Comparison of ENCODE assay signal across 19 mouse cellular contexts in genomic region chr2:180604781-180605180, GRCm38 (mm10). TPM values are rescaled to one million over a fixed set of nuclear protein-coding genes. Genes with fewer than 3 reads are reported as not detected.
A peak's percentile ranks its signal among the peaks of the same experiment; 100 is the strongest.
DNase-seq lines count a peak whose midpoint lies in the region; ATAC-seq and TF ChIP-seq lines count a peak whose summit lies in the region.
"Had no signal": no experiment of that assay in that cellular context is flagged by ENCODE, and none has a peak within 500 bp of the region (broad histone marks: within the 10 kb centered on the region; RNA-seq: fewer than 3 reads in every experiment).

No protein-coding gene starts in this region.

- no peaks in the 10 kb centered on the region for H3K9me3 ChIP-seq in hindbrain, embryonic 10.5 days
- no peaks in the 10 kb centered on the region for H3K9me3 ChIP-seq in hindbrain, embryonic 16.5 days (ENCODE audit: control insufficient read depth, low read length)
- H3K9me3 ChIP-seq in midbrain, postnatal 0 days (ENCODE audit: low read length) = no peaks in the 10 kb centered on the region
- no peaks in the 10 kb centered on the region for H3K9me3 ChIP-seq in midbrain, embryonic 15.5 days
- no peaks in the 10 kb centered on the region for H3K9me3 ChIP-seq in intestine, postnatal 0 days (ENCODE audit: control insufficient read depth)
- H3K9me3 ChIP-seq: midbrain, embryonic 10.5 days had no signal

- TF ChIP-seq CTCF in midbrain, postnatal 0 days (IDR thresholded peaks at IDR 0.05) = no peak; the same call in 1 of the 2 replicates
- peak; percentile 19; the same call in 1 of the 2 replicates for TF ChIP-seq CTCF in intestine, postnatal 0 days (IDR thresholded peaks at IDR 0.05; ENCODE audit: low read depth)

- 64% methylated on average over 6 of the region's 6 CpGs for WGBS in hindbrain, embryonic 10.5 days
- WGBS in hindbrain, embryonic 16.5 days = 47% methylated on average over 6 of the region's 6 CpGs
- 34% methylated on average over 6 of the region's 6 CpGs for WGBS in midbrain, postnatal 0 days
- 61% methylated on average over 6 of the region's 6 CpGs for WGBS in midbrain, embryonic 15.5 days
- 70% methylated on average over 6 of the region's 6 CpGs for WGBS in intestine, postnatal 0 days

- H3K27ac ChIP-seq in hindbrain, embryonic 10.5 days = peak overlapping the region; percentile 46; the same call in 1 of the 2 replicates
- no peak overlapping the region for H3K27ac ChIP-seq in hindbrain, embryonic 16.5 days (ENCODE audit: low read depth, low read length)
- H3K27ac ChIP-seq in midbrain, postnatal 0 days (ENCODE audit: low read depth, low read length) = no peak overlapping the region
- H3K27ac ChIP-seq in midbrain, embryonic 15.5 days = no peak overlapping the region
- no peak overlapping the region for H3K27ac ChIP-seq in intestine, postnatal 0 days (ENCODE audit: low read depth, low read length)
- H3K27ac ChIP-seq: midbrain, embryonic 10.5 days had no signal

- peaks cover 32% of the 10 kb centered on the region for H3K4me1 ChIP-seq in hindbrain, embryonic 10.5 days (replicated peaks)
- H3K4me1 ChIP-seq in hindbrain, embryonic 16.5 days (ENCODE audit: control insufficient read depth, insufficient read depth, low read depth, low read length) = peaks cover 7% of the 10 kb centered on the region; the same call in 1 of the 2 replicates
- H3K4me1 ChIP-seq in midbrain, postnatal 0 days (ENCODE audit: insufficient read depth, low read length) = 0 out of 2 replicates have a peak, but pooled peaks cover 3% of the 10 kb centered on the region
- H3K4me1 ChIP-seq in midbrain, embryonic 15.5 days = no peaks in the 10 kb centered on the region
- H3K4me1 ChIP-seq in intestine, postnatal 0 days (replicated peaks; ENCODE audit: control insufficient read depth, insufficient read depth, low read length) = no peaks in the 10 kb centered on the region

- DNase-seq in hindbrain, embryonic 10.5 days (ENCODE audit: low spot score) = no peak
- peak; percentile 19 for DNase-seq in midbrain, postnatal 0 days (ENCODE audit: low spot score)
- no peak for DNase-seq in left cerebral cortex, adult 18-20 months (ENCODE audit: low spot score in 2 of 2)
- DNase-seq in frontal cortex, postnatal 25 days (ENCODE audit: low spot score in 2 of 2) = no peak
- DNase-seq in testis, postnatal 10 days (ENCODE audit: low spot score) = no peak
- DNase-seq: adrenal gland, postnatal 25 days; cerebellum, postnatal 14 days; gastrocnemius, postnatal 10 days; heart, postnatal 36 days; kidney, adult 8-10 months; right cerebral cortex, postnatal 14 days; thymus, postnatal 14 days had no signal

- ATAC-seq in hindbrain, embryonic 16.5 days = no peak
- ATAC-seq in midbrain, postnatal 0 days (ENCODE audit: low FRiP score) = no peak
- ATAC-seq in midbrain, embryonic 15.5 days (replicated peaks) = no peak
- ATAC-seq in intestine, postnatal 0 days = no peak
- ATAC-seq: forebrain, embryonic 16.5 days had no signal

- no peak overlapping the region for H3K4me2 ChIP-seq in hindbrain, embryonic 16.5 days (ENCODE audit: low read length)
- no peak overlapping the region for H3K4me2 ChIP-seq in midbrain, postnatal 0 days (ENCODE audit: low read depth, low read length, poor library complexity, severe bottlenecking)
- H3K4me2 ChIP-seq in midbrain, embryonic 15.5 days = no peak overlapping the region
- no peak overlapping the region for H3K4me2 ChIP-seq in intestine, postnatal 0 days (replicated peaks; ENCODE audit: low read depth)

- no peaks in the 10 kb centered on the region for H3K36me3 ChIP-seq in hindbrain, embryonic 10.5 days
- no peaks in the 10 kb centered on the region for H3K36me3 ChIP-seq in hindbrain, embryonic 16.5 days (ENCODE audit: control insufficient read depth, insufficient read depth, low read length)
- H3K36me3 ChIP-seq in midbrain, postnatal 0 days (ENCODE audit: insufficient read depth, low read length) = no peaks in the 10 kb centered on the region
- H3K36me3 ChIP-seq in midbrain, embryonic 15.5 days (replicated peaks) = no peaks in the 10 kb centered on the region
- no peaks in the 10 kb centered on the region for H3K36me3 ChIP-seq in intestine, postnatal 0 days (ENCODE audit: control insufficient read depth, insufficient read depth)
- H3K36me3 ChIP-seq: midbrain, embryonic 10.5 days had no signal

- no peak overlapping the region for H3K4me3 ChIP-seq in hindbrain, embryonic 10.5 days
- H3K4me3 ChIP-seq in hindbrain, embryonic 16.5 days (ENCODE audit: low read length) = no peak overlapping the region
- no peak overlapping the region for H3K4me3 ChIP-seq in midbrain, postnatal 0 days (ENCODE audit: low read depth, low read length)
- no peak overlapping the region for H3K4me3 ChIP-seq in midbrain, embryonic 15.5 days
- H3K4me3 ChIP-seq in intestine, postnatal 0 days (ENCODE audit: low read depth, low read length) = no peak overlapping the region
- H3K4me3 ChIP-seq: midbrain, embryonic 10.5 days; myocyte had no signal

- peaks cover 15% of the 10 kb centered on the region for H3K27me3 ChIP-seq in hindbrain, embryonic 10.5 days (ENCODE audit: insufficient read depth, poor library complexity, severe bottlenecking)
- no peaks in the 10 kb centered on the region for H3K27me3 ChIP-seq in hindbrain, embryonic 16.5 days (replicated peaks; ENCODE audit: control insufficient read depth, insufficient read depth, low read length)
- no peaks in the 10 kb centered on the region for H3K27me3 ChIP-seq in midbrain, postnatal 0 days (ENCODE audit: insufficient read depth, low read length)
- H3K27me3 ChIP-seq in midbrain, embryonic 15.5 days (replicated peaks) = no peaks in the 10 kb centered on the region
- no peaks in the 10 kb centered on the region for H3K27me3 ChIP-seq in intestine, postnatal 0 days (replicated peaks; ENCODE audit: control insufficient read depth, insufficient read depth, low read length)

- H3K9ac ChIP-seq in hindbrain, embryonic 16.5 days (ENCODE audit: low read depth, low read length) = no peak overlapping the region
- no peak overlapping the region for H3K9ac ChIP-seq in midbrain, postnatal 0 days (replicated peaks; ENCODE audit: low read length, poor library complexity, severe bottlenecking)
- no peak overlapping the region for H3K9ac ChIP-seq in midbrain, embryonic 15.5 days
- no peak overlapping the region for H3K9ac ChIP-seq in intestine, postnatal 0 days (ENCODE audit: low read depth, low read length)

RNA-seq across cellular contexts. Expression of gene Col9a3, which starts 7.2 kb away (rescaled TPM):
- polyA plus RNA-seq in hindbrain, embryonic 10.5 days (2016; fragmentation: Nextera tagmentation; extraction: Ambion mirVana) = 10.2 and 14.3 TPM in 2 replicates
- 92.8 and 93.2 TPM in 2 replicates for polyA plus RNA-seq in hindbrain, embryonic 16.5 days (2015; fragmentation: Nextera tagmentation; extraction: Ambion mirVana)
- 19.9 and 47.6 TPM in 2 replicates for total RNA-seq in midbrain, postnatal 0 days (2014; rRNA removed)
- 29.6 and 29.8 TPM in 2 replicates for polyA plus RNA-seq in midbrain, postnatal 0 days (2015; fragmentation: Nextera tagmentation; extraction: Ambion mirVana)
- polyA plus RNA-seq in midbrain, embryonic 15.5 days (2015; fragmentation: Nextera tagmentation; extraction: Ambion mirVana) = 36.7 and 37.7 TPM in 2 replicates
- polyA plus RNA-seq in intestine, postnatal 0 days (2015; fragmentation: Nextera tagmentation; extraction: Ambion mirVana) = 1.1 and 1.3 TPM in 2 replicates
- 1 to 10 TPM; 3.5 to 4.4 TPM for total RNA-seq in left cerebral cortex, adult 18-20 months (2021)

RNA-seq across cellular contexts. Expression of gene Ogfr, which starts 15.7 kb away (rescaled TPM):
- polyA plus RNA-seq in hindbrain, embryonic 10.5 days (2016; fragmentation: Nextera tagmentation; extraction: Ambion mirVana) = 96.4 and 105 TPM in 2 replicates
- 82.2 and 83.4 TPM in 2 replicates for polyA plus RNA-seq in hindbrain, embryonic 16.5 days (2015; fragmentation: Nextera tagmentation; extraction: Ambion mirVana)
- total RNA-seq in midbrain, postnatal 0 days (2014; rRNA removed) = 121 and 126 TPM in 2 replicates
- polyA plus RNA-seq in midbrain, postnatal 0 days (2015; fragmentation: Nextera tagmentation; extraction: Ambion mirVana) = 82.1 and 82.4 TPM in 2 replicates
- polyA plus RNA-seq in midbrain, embryonic 15.5 days (2015; fragmentation: Nextera tagmentation; extraction: Ambion mirVana) = 89.2 and 96.7 TPM in 2 replicates
- 32.5 and 34.4 TPM in 2 replicates for polyA plus RNA-seq in intestine, postnatal 0 days (2015; fragmentation: Nextera tagmentation; extraction: Ambion mirVana)
- 10 to 100 TPM; 31.2 to 33.7 TPM for total RNA-seq in left cerebral cortex, adult 18-20 months (2021)

RNA-seq across cellular contexts. Expression of gene Mrgbp, which starts 23.7 kb away (rescaled TPM):
- 39.2 and 39.3 TPM in 2 replicates for polyA plus RNA-seq in hindbrain, embryonic 10.5 days (2016; fragmentation: Nextera tagmentation; extraction: Ambion mirVana)
- 36.8 and 38.1 TPM in 2 replicates for polyA plus RNA-seq in hindbrain, embryonic 16.5 days (2015; fragmentation: Nextera tagmentation; extraction: Ambion mirVana)
- total RNA-seq in midbrain, postnatal 0 days (2014; rRNA removed) = 58.3 and 60.8 TPM in 2 replicates
- polyA plus RNA-seq in midbrain, postnatal 0 days (2015; fragmentation: Nextera tagmentation; extraction: Ambion mirVana) = 34.4 and 36.5 TPM in 2 replicates
- polyA plus RNA-seq in midbrain, embryonic 15.5 days (2015; fragmentation: Nextera tagmentation; extraction: Ambion mirVana) = 46.4 and 49.1 TPM in 2 replicates
- polyA plus RNA-seq in intestine, postnatal 0 days (2015; fragmentation: Nextera tagmentation; extraction: Ambion mirVana) = 10.7 and 10.8 TPM in 2 replicates
- 10 to 100 TPM; 19.2 to 19.4 TPM for total RNA-seq in left cerebral cortex, adult 18-20 months (2021)

RNA-seq across cellular contexts. Expression of gene Tcfl5, which starts 37.7 kb away (rescaled TPM):
- 0.14 and 0.30 TPM in 2 replicates for polyA plus RNA-seq in hindbrain, embryonic 10.5 days (2016; fragmentation: Nextera tagmentation; extraction: Ambion mirVana)
- polyA plus RNA-seq in hindbrain, embryonic 16.5 days (2015; fragmentation: Nextera tagmentation; extraction: Ambion mirVana) = 0.31 and 0.50 TPM in 2 replicates
- 5.9 and 7.8 TPM in 2 replicates for total RNA-seq in midbrain, postnatal 0 days (2014; rRNA removed)
- polyA plus RNA-seq in midbrain, postnatal 0 days (2015; fragmentation: Nextera tagmentation; extraction: Ambion mirVana) = 0.79 and 1.0 TPM in 2 replicates
- 0.30 and 0.43 TPM in 2 replicates for polyA plus RNA-seq in midbrain, embryonic 15.5 days (2015; fragmentation: Nextera tagmentation; extraction: Ambion mirVana)
- polyA plus RNA-seq in intestine, postnatal 0 days (2015; fragmentation: Nextera tagmentation; extraction: Ambion mirVana) = 0.07 TPM in 2 replicates
- under 1 TPM; 0.30 to 0.37 TPM for total RNA-seq in left cerebral cortex, adult 18-20 months (2021)
- total RNA-seq: adrenal gland, postnatal 25 days had no signal
- polyA plus RNA-seq: large intestine, adult 2 months; myocyte had no signal
